Mouse (Mus musculus) heart, embryonic 15.5 days (tissue): ENCODE results near the gene Tmprss15. TPM values are rescaled to one million over a fixed set of nuclear protein-coding genes. Genes with fewer than 3 reads are reported as not detected.

Source experiments
- ATAC-seq: fragments of 200-750 bp; cut with Nextera tagmentation; replicated peaks from 2 replicates; pipeline ENCODE4 v1.8.0; 2017; ENCODE audit warnings: low read depth, moderate TSS enrichment; ENCODE audit not compliant: insufficient number of reproducible peaks, insufficient read depth, low FRiP score
- H3K27ac ChIP-seq: fragments of 300-500 bp; sonication (generic); 2 replicates; pipeline ENCODE4 v1.5.1; 2015; ENCODE audit warnings: mild to moderate bottlenecking, inconsistent platforms
- H3K27me3 ChIP-seq: fragments of 300-500 bp; sonication (generic); 2 replicates; pipeline ENCODE4 v1.6.1; 2015; ENCODE audit warnings: inconsistent platforms
- H3K36me3 ChIP-seq: fragments of 300-500 bp; sonication (generic); 2 replicates; pipeline ENCODE4 v1.6.1; 2015; ENCODE audit warnings: mild to moderate bottlenecking, inconsistent platforms
- H3K4me1 ChIP-seq: fragments of 300-500 bp; sonication (generic); replicated peaks from 2 replicates; pipeline ENCODE4 v1.6.1; 2015; ENCODE audit warnings: inconsistent platforms
- H3K4me2 ChIP-seq: fragments of 300-500 bp; sonication (generic); 2 replicates; pipeline ENCODE4 v1.6.1; 2015; ENCODE audit warnings: inconsistent platforms, mild to moderate bottlenecking, moderate library complexity
- H3K4me3 ChIP-seq: fragments of 300-500 bp; sonication (generic); 2 replicates; pipeline ENCODE4 v1.5.1; 2015; ENCODE audit warnings: mild to moderate bottlenecking, inconsistent platforms
- H3K9ac ChIP-seq: fragments of 300-500 bp; sonication (generic); 2 replicates; pipeline ENCODE4 v1.6.1; 2015; ENCODE audit warnings: mild to moderate bottlenecking, inconsistent platforms
- H3K9me3 ChIP-seq: fragments of 300-500 bp; sonication (generic); replicated peaks from 2 replicates; pipeline ENCODE4 v1.6.1; 2016; ENCODE audit warnings: inconsistent platforms
- WGBS: fragments of 180-500 bp; shearing (Covaris S2); methylation state at CpG from one replicate; pipeline ENCODE4 v1.1.7; 2015; ENCODE audit warnings: mixed read lengths; 5-methylcytosine and 5-hydroxymethylcytosine counted together
- polyA plus RNA-seq: library from polyadenylated mRNA; unstranded; fragments of >200 nt; fragmentation: Nextera tagmentation; extraction: Ambion mirVana; gene quantifications from 2 replicates; pipeline ENCODE4 v1.2.1, GENCODE M21; 2015

Tmprss15 gene
- polyA plus RNA-seq, result not detected in 2 replicates

DNA sequence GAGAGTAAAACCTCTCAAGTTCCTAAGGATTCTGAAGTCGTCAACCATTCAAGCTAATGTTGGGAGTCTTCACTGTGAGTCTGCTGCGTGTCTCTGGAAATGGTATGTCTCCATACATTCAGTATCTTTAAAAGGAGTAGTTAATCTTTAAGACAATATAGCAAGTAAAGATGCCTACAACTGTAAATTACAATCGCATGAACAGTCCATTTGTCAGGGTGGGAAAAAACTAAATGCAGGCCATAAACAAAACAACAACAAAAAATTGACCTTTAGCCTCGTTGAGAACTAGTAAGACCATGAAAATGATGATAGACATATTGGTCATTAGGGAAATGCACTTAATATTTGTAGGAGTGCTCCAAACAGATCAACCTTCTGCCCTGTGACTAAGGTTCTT is at the start of gene Tmprss15:
Gene Tmprss15 (minus strand): TSS at position 101 of the 400 bp plus-strand sequence.
- Histone ChIP-seq H3K36me3 (no peaks in the 10 kb centered on the region), H3K4me1 (no peaks in the 10 kb centered on the region), H3K27ac (no peak within 1 kb of the TSS), H3K4me3 (no peak within 1 kb of the TSS), H3K27me3 (no peaks in the 10 kb centered on the region), H3K9me3 (no peaks in the 10 kb centered on the region), H3K4me2 (no peak within 1 kb of the TSS), H3K9ac (no peak within 1 kb of the TSS)
- ATAC-seq, result no peak
- WGBS, result 73% methylated on average over 4 of the region's 4 CpGs

DNA sequence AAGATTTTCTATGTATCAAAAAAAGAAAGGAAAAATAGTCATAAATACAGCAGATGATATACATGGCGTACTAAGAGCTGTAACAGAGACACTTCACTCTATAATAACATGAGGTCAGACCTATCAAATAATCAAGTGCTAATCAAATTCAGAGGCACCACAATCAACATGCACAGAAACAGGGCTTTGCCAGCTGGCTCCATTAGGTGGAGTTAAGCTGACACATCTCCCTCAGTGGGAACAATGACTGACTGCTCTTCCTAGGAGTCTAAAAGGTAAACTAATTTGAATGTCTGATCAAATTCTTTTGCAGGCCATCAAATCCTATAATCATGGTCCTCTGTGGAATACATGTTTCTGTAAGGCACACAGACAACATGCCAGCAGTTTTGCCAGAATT is 24.0 kb upstream of the Tmprss15 start:
- no peak for ATAC-seq
- WGBS, result 83% methylated on average over 1 of the region's 1 CpGs

DNA sequence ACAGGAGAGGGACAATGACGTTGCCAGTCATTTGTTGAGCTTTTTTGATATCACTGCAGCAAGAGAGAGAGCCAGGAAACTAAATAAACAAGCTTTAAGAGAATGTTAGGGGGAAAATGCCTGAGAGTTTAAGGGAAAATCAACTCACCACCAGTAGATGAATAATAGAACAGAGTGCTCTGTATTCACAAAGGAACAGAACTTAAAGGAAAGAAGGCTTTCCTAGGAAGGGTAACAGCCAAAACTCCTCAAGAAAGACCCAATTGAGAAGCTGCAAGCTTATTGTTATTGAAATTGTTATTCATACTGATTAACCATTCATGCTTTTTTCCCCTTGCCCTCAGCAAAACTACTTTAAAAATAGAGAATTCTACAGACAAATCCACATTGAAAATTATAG is 18.6 kb upstream of the Tmprss15 start:
- no peak overlapping the region for H3K4me2 ChIP-seq
- no peak overlapping the region for H3K4me3 ChIP-seq
- WGBS, result 18% methylated on average over 1 of the region's 1 CpGs
- H3K9me3 ChIP-seq, result no peaks in the 10 kb centered on the region
- H3K9ac ChIP-seq, result no peak overlapping the region
- no peaks in the 10 kb centered on the region for H3K27me3 ChIP-seq
- no peaks in the 10 kb centered on the region for H3K4me1 ChIP-seq
- H3K36me3 ChIP-seq, result no peaks in the 10 kb centered on the region
- ATAC-seq, result no peak
- H3K27ac ChIP-seq, result no peak overlapping the region

More for the DNA sequence above, 24.0 kb upstream of the Tmprss15 start:
- Histone ChIP-seq H3K27me3 (no peaks in the 10 kb centered on the region), H3K36me3 (no peaks in the 10 kb centered on the region), H3K9me3 (no peaks in the 10 kb centered on the region), H3K4me2 (no peak overlapping the region), H3K4me1 (no peaks in the 10 kb centered on the region), H3K9ac (no peak overlapping the region), H3K27ac (no peak overlapping the region), H3K4me3 (no peak overlapping the region)

DNA sequence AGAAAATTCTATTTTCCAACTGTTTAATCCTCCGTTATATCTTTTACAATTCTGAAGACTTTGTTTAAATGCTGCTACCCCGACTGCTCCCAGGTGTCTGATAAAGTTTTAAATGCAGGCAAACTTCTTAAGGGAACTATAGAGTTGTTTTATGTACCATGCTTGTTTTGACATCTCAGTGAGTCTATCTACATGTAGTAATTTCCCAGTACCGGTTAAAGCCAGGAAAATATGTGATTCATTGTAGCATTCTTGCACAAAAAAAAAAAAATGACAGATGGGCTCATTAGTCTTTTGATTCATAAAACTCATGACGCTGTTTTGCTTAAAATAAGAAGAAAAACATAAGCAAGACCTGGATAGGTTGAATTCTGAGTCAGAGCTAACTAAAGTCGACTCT is 18.1 kb upstream of the Tmprss15 start:
- Histone ChIP-seq H3K9me3 (no peaks in the 10 kb centered on the region), H3K36me3 (no peaks in the 10 kb centered on the region), H3K9ac (no peak overlapping the region), H3K27me3 (no peaks in the 10 kb centered on the region), H3K4me2 (no peak overlapping the region), H3K4me1 (no peaks in the 10 kb centered on the region), H3K4me3 (no peak overlapping the region), H3K27ac (no peak overlapping the region)
- WGBS, result 65% methylated on average over 5 of the region's 5 CpGs
- ATAC-seq, result no peak

DNA sequence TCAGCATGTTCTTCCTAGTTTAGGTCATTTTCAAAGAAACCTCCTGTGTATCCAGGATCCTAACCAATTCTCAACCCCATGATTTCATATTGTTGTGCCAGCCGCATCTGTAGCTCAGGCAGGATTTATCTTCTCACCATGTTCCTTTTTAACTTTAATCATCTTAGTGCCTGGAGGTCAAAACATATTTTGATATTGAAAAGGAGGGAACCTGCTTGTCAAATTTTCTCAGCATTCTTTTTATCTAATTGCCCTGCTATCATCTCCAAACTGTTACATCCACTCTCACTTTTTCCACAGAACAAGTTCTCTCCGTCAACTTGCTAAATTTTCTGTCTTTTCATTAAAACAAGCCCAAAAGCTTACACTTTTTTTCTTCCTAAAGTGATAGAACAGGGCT is 9.4 kb upstream of the Tmprss15 start:
- H3K9ac ChIP-seq, result no peak overlapping the region
- H3K4me3 ChIP-seq, result no peak overlapping the region
- ATAC-seq, result no peak
- H3K9me3 ChIP-seq, result no peaks in the 10 kb centered on the region
- WGBS, result 71% methylated on average over 2 of the region's 2 CpGs
- H3K4me2 ChIP-seq, result no peak overlapping the region
- no peaks in the 10 kb centered on the region for H3K36me3 ChIP-seq
- no peak overlapping the region for H3K27ac ChIP-seq
- no peaks in the 10 kb centered on the region for H3K4me1 ChIP-seq
- no peaks in the 10 kb centered on the region for H3K27me3 ChIP-seq

DNA sequence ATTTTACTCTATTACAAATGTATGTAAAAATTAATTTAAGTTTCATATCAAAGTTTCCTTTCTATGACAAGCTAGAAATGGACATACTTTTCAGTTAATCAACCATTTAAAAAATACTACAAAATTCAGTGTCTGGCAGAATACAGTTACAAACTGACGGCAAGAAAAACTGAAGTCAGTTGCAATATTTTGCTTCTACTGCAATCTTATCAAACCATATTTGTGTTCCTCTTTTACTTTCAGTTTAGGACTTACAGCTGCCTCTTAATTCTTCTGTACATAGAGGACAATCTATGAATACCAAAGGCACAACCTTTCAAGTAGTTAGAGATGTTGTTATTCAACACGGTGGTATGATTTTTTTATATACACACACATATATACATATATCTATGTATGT is 7.4 kb upstream of the Tmprss15 start:
- H3K4me2 ChIP-seq, result no peak overlapping the region
- H3K4me3 ChIP-seq, result no peak overlapping the region
- H3K36me3 ChIP-seq, result no peaks in the 10 kb centered on the region
- 84% methylated on average over 2 of the region's 2 CpGs for WGBS
- ATAC-seq, result no peak
- no peak overlapping the region for H3K9ac ChIP-seq
- H3K4me1 ChIP-seq, result no peaks in the 10 kb centered on the region
- no peak overlapping the region for H3K27ac ChIP-seq
- no peaks in the 10 kb centered on the region for H3K9me3 ChIP-seq
- H3K27me3 ChIP-seq, result no peaks in the 10 kb centered on the region

DNA sequence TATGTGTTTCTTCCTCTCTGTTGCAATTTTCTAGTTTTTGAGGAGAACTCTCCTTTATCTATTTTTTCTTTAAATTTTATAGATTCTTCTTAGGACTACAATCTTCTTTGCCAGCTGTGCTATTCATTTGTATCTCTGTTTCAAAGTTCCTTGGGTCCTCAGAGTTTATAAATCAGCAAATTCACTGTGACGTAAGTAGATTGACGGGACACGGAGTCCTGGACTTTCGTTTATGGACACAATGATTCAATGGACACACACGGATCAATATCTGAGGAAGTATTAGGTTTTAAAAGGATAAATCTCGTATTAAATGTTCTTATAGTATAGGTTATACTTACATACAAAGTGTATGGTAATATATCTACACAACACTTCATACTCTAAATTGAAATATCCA is 4.3 kb downstream of the Tmprss15 start:
- Histone ChIP-seq H3K9ac (no peak overlapping the region), H3K9me3 (no peaks in the 10 kb centered on the region), H3K27ac (no peak overlapping the region), H3K27me3 (no peaks in the 10 kb centered on the region), H3K4me3 (no peak overlapping the region), H3K36me3 (no peaks in the 10 kb centered on the region), H3K4me1 (no peaks in the 10 kb centered on the region), H3K4me2 (no peak overlapping the region)
- no peak for ATAC-seq
- 81% methylated on average over 6 of the region's 6 CpGs for WGBS

DNA sequence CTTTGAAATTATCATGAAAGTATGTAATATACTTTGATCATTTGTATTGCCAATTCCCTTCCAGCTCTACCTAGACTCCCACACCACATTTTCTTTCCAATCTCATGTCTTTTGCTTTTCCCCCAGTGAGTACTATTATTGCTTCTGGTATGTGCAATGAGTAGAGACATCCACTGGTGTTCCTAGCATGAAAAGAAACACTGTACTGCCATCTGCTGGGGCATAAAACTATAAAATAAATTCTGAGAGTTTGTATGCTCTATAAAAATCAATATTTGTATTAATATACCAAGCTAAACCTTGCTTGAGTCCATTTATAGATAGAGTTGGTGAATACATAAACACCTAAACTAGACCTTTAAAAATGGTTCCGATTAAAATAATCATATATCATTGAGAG is 27.0 kb downstream of the Tmprss15 start:
- 84% methylated on average over 1 of the region's 1 CpGs for WGBS
- Histone ChIP-seq H3K27me3 (no peaks in the 10 kb centered on the region), H3K27ac (no peak overlapping the region), H3K4me1 (no peaks in the 10 kb centered on the region), H3K4me2 (no peak overlapping the region), H3K36me3 (no peaks in the 10 kb centered on the region), H3K4me3 (no peak overlapping the region), H3K9ac (no peak overlapping the region), H3K9me3 (no peaks in the 10 kb centered on the region)
- no peak for ATAC-seq

DNA sequence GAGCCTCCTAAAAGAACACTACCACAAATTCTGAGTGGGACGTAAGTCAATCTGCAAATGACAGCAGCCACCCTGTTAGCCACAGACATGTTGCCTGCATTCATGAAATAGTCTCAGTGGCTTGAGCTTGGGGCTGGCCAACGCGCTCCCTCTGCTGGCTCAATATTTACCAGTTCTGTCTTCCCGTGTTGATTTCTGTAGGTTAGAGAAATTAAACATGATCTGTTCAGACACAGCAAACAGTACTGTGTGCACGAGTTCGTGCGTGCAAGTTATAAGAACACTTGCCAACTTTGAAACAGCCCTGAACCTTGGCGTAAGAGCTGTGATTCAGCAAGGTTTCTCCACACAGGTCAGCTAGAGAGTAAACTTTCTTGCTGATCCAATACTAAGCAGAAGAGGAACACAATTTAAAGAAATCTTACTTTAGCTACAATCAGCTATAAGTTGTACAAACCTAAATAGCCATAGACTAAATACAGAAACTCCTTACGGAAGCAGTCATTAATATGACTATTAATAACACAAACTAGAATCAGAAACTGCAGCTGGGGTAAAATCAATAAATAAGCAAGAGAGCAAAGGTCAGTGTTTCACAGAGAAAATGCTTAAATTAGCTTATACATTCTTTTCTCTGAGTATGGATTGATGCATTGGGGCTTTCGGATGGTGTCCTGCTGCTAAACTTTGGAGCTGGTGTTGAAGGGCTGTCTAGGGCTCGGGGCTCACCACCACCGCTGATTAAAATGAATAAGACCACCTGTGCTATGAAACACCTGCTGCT is 31.9 kb downstream of the Tmprss15 start:
- Histone ChIP-seq H3K36me3 (no peaks in the 10 kb centered on the region), H3K27ac (no peak overlapping the region), H3K4me3 (no peak overlapping the region), H3K27me3 (no peaks in the 10 kb centered on the region), H3K4me2 (no peak overlapping the region), H3K9ac (no peak overlapping the region), H3K9me3 (no peaks in the 10 kb centered on the region), H3K4me1 (no peaks in the 10 kb centered on the region)
- 57% methylated on average over 12 of the region's 12 CpGs for WGBS
- no peak for ATAC-seq

DNA sequence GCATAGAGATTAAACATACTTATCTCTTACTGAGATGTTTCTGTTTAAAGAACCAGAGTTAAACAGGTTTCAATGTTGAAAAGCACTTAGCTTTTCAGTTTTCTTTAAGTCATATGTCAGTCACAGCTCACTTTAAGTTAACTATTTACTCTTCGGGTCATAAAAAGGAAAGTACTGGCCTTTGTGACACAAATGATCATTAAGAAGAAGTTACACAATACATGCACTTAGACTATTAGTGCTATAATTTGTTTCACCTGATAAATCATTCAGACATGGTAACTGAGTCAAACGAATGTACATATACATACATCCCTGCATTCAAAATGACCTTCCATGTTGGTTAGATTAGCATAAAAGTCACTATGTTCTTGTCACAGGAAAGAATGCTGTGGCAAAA is 58.3 kb downstream of the Tmprss15 start:
- no peak overlapping the region for H3K4me3 ChIP-seq
- H3K9me3 ChIP-seq, result no peaks in the 10 kb centered on the region
- H3K36me3 ChIP-seq, result no peaks in the 10 kb centered on the region
- H3K4me2 ChIP-seq, result no peak overlapping the region
- no peak overlapping the region for H3K9ac ChIP-seq
- H3K27ac ChIP-seq, result no peak overlapping the region
- H3K27me3 ChIP-seq, result no peaks in the 10 kb centered on the region
- no peaks in the 10 kb centered on the region for H3K4me1 ChIP-seq
- WGBS, result 70% methylated on average over 2 of the region's 2 CpGs
- ATAC-seq, result no peak

DNA sequence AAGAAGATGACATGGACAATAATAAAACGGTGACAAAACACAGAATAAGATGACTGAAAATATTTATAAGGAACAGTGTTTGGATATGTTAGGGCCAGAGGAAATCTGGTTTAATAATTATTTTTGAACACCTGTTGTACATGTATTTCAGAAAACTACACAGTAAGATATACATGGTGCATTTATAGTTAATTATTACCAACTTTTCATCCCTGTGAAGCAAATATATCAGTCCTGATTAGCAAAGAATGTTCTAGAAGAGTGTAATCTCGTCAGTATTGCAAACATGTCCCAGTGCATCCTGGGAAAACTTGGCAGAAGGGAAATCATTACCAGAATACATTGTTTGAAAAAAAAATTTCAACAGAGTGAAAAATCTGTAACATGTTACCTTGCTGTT is 88.1 kb downstream of the Tmprss15 start:
- Histone ChIP-seq H3K4me3 (no peak overlapping the region), H3K36me3 (no peaks in the 10 kb centered on the region), H3K27me3 (no peaks in the 10 kb centered on the region), H3K9me3 (no peaks in the 10 kb centered on the region), H3K27ac (no peak overlapping the region), H3K4me2 (no peak overlapping the region), H3K9ac (no peak overlapping the region), H3K4me1 (no peaks in the 10 kb centered on the region)
- no peak for ATAC-seq
- WGBS, result 57% methylated on average over 2 of the region's 2 CpGs

DNA sequence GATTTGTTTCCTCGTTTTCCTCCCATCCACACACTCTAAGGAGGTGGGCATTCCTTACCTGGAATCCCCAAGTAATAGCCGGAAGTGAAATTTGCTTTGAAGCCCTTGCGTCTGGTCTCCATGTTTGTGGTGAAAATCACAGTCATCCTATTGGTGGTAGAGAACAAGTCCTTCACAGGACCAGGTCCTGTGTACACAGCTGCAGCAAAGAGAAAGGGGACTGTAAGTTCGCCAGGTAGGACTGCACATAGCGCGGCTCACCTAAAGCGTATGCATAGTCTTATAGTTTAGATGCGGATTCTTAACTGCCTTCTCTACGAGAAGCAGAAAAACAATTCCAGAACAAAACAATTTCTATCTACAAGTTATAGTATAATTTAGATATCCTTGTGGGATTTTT is 89.2 kb downstream of the Tmprss15 start:
- no peaks in the 10 kb centered on the region for H3K9me3 ChIP-seq
- 82% methylated on average over 9 of the region's 9 CpGs for WGBS
- no peak overlapping the region for H3K27ac ChIP-seq
- H3K4me2 ChIP-seq, result no peak overlapping the region
- ATAC-seq, result no peak
- H3K36me3 ChIP-seq, result no peaks in the 10 kb centered on the region
- H3K4me1 ChIP-seq, result no peaks in the 10 kb centered on the region
- H3K9ac ChIP-seq, result no peak overlapping the region
- H3K4me3 ChIP-seq, result no peak overlapping the region
- no peaks in the 10 kb centered on the region for H3K27me3 ChIP-seq
